Mouse (Mus musculus) erythroblast, embryonic 14.5 days (primary cell): ENCODE data around the gene Cbfa2t3.

ENCODE experiments used
- GATA1 ChIP-seq: IDR thresholded peaks from 2 replicates; pipeline ENCODE4 v1.6.1; 2012; ENCODE audit warnings: low read length, inconsistent platforms, mixed read lengths
- TAL1 ChIP-seq: IDR thresholded peaks from 3 replicates; pipeline ENCODE4 v1.6.1; 2012; ENCODE audit warnings: low read length, inconsistent platforms, mixed read lengths

DNA sequence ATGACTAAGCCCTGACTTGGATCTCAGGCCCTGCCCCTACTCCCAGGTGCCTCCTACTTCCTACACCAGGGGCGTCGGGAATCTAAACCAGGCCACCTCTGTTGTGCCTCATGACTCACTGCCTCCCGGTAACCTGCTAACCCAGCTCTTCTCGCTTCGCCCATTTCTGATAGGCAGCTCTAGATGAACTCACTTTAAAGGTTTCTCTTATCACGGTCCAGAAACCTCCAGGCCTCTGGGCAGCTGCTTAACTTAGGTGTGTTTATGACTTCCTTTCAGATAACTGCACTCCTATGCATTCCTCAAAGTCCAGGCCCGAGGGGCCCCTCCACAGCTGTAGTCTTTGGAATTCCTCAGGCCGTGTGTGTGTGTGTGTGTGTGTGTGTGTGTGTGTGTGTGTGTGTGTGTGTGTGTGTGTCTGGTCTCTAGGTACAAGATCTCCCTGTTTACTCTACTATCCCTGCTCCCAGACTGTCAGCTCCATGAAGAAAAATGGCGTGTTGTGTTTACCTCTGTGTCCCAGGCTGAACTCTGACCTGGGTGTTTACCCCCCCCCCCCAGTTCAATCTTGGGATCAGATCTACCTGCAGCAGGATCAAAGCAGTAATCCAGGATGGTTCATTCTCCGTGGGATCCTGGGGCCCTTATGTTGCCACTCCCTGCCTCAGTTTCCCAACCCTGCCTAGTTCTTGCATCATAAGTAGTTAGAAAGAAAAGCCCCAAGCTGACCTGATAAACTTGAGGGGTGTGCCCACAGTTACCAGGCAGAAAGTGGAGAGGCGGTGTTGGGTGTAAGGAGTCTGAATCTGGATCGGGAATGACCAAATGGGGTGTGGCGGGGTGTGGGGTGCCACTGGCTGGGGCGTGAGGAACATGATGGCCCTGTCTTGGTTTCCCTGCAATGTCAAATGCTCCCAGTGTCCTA lies 62.8 kb downstream of the Cbfa2t3 start:
- TF ChIP-seq GATA1, result peak; percentile 58
- TF ChIP-seq TAL1, result peak; percentile 64; the same call in 2 of the 3 replicates
